Mouse (Mus musculus) hindbrain, embryonic 12.5 days (tissue): ENCODE results near the gene 1700037H04Rik. TPM values are rescaled to one million over a fixed set of nuclear protein-coding genes. Genes with fewer than 3 reads are reported as not detected.

Experiments
- ATAC-seq: fragments of 200-750 bp; cut with Nextera tagmentation; 2 replicates; pipeline ENCODE4 v1.8.0; 2017; ENCODE audit warnings: moderate TSS enrichment; ENCODE audit not compliant: low FRiP score
- H3K27ac ChIP-seq: fragments of 300-500 bp; sonication (generic); 2 replicates; pipeline ENCODE4 v1.5.1; 2016; ENCODE audit warnings: mild to moderate bottlenecking
- H3K27me3 ChIP-seq: fragments of 300-500 bp; sonication (generic); 2 replicates; pipeline ENCODE4 v1.6.1; 2016; ENCODE audit warnings: mild to moderate bottlenecking
- H3K36me3 ChIP-seq: fragments of 300-500 bp; sonication (generic); 2 replicates; pipeline ENCODE4 v1.6.1; 2016; ENCODE audit warnings: mild to moderate bottlenecking
- H3K4me1 ChIP-seq: fragments of 300-500 bp; sonication (generic); 2 replicates; pipeline ENCODE4 v1.6.1; 2016
- H3K4me2 ChIP-seq: fragments of 300-500 bp; sonication (generic); replicated peaks from 2 replicates; pipeline ENCODE4 v1.6.1; 2016; ENCODE audit warnings: mild to moderate bottlenecking
- H3K4me3 ChIP-seq: fragments of 300-500 bp; sonication (generic); 2 replicates; pipeline ENCODE4 v1.5.1; 2016; ENCODE audit warnings: mild to moderate bottlenecking
- H3K9ac ChIP-seq: fragments of 300-500 bp; sonication (generic); 2 replicates; pipeline ENCODE4 v1.6.1; 2016; ENCODE audit warnings: mild to moderate bottlenecking, moderate library complexity
- H3K9me3 ChIP-seq: fragments of 300-500 bp; sonication (generic); replicated peaks from 2 replicates; pipeline ENCODE4 v1.6.1; 2016; ENCODE audit warnings: mild to moderate bottlenecking
- WGBS: fragments of 180-500 bp; shearing (Covaris S2); methylation state at CpG from one replicate; pipeline ENCODE4 v1.1.7; 2016; 5-methylcytosine and 5-hydroxymethylcytosine counted together
- polyA plus RNA-seq: library from polyadenylated mRNA; unstranded; fragments of >200 nt; fragmentation: Nextera tagmentation; extraction: Ambion mirVana; gene quantifications from 2 replicates; pipeline ENCODE4 v1.2.1, GENCODE M21; 2016

The 1700037H04Rik gene
- polyA plus RNA-seq, 1 experiment from 2014 or later = 89.7 TPM

- Histone ChIP-seq H3K4me2 (no peak overlapping the region), H3K9ac (no peak overlapping the region), H3K36me3 (no peaks in the 10 kb centered on the region), H3K4me1 (peaks cover 9% of the 10 kb centered on the region), H3K4me3 (no peak overlapping the region), H3K27ac (no peak overlapping the region), H3K9me3 (no peaks in the 10 kb centered on the region), H3K27me3 (no peaks in the 10 kb centered on the region)
- 88% methylated on average over 10 of the region's 10 CpGs for WGBS
- ATAC-seq = no peak
Measured at GRCm38 (mm10) chr2:131132111-131132888, 27.6 kb downstream of the 1700037H04Rik start.

GRCm38 (mm10) chr2:131130849-131131248, 29.0 kb downstream of the 1700037H04Rik start:
- H3K4me2 ChIP-seq = no peak overlapping the region
- no peaks in the 10 kb centered on the region for H3K27me3 ChIP-seq
- ATAC-seq = no peak
- WGBS = 91% methylated on average over 2 of the region's 2 CpGs
- H3K36me3 ChIP-seq = no peaks in the 10 kb centered on the region
- no peak overlapping the region for H3K27ac ChIP-seq
- H3K9ac ChIP-seq = no peak overlapping the region
- peaks cover 20% of the 10 kb centered on the region for H3K4me1 ChIP-seq
- no peaks in the 10 kb centered on the region for H3K9me3 ChIP-seq
- no peak overlapping the region for H3K4me3 ChIP-seq

GRCm38 (mm10) chr2:131129836-131130235, 30.0 kb downstream of the 1700037H04Rik start:
- no peak for ATAC-seq
- peaks cover 20% of the 10 kb centered on the region for H3K4me1 ChIP-seq
- H3K27ac ChIP-seq = no peak overlapping the region
- H3K4me2 ChIP-seq = no peak overlapping the region
- H3K9me3 ChIP-seq = no peaks in the 10 kb centered on the region
- no peaks in the 10 kb centered on the region for H3K36me3 ChIP-seq
- H3K4me3 ChIP-seq = no peak overlapping the region
- H3K9ac ChIP-seq = no peak overlapping the region
- H3K27me3 ChIP-seq = 0 out of 2 replicates have a peak, but pooled peaks cover 3% of the 10 kb centered on the region
- WGBS = 78% methylated on average over 5 of the region's 5 CpGs

GRCm38 (mm10) chr2:131128636-131129157, 31.2 kb downstream of the 1700037H04Rik start:
- H3K9ac ChIP-seq = no peak overlapping the region
- peaks cover 20% of the 10 kb centered on the region for H3K4me1 ChIP-seq
- H3K9me3 ChIP-seq = no peaks in the 10 kb centered on the region
- H3K36me3 ChIP-seq = no peaks in the 10 kb centered on the region
- H3K27ac ChIP-seq = no peak overlapping the region
- H3K4me2 ChIP-seq = peak overlapping the region; percentile 87; the same call in 1 of the 2 replicates
- no peak for ATAC-seq
- no peak overlapping the region for H3K4me3 ChIP-seq
- H3K27me3 ChIP-seq = 0 out of 2 replicates have a peak, but pooled peaks cover 3% of the 10 kb centered on the region
- WGBS = 74% methylated on average over 3 of the region's 3 CpGs

GRCm38 (mm10) chr2:131128211-131128610, 31.7 kb downstream of the 1700037H04Rik start:
- Histone ChIP-seq H3K9me3 (no peaks in the 10 kb centered on the region), H3K27me3 (0 out of 2 replicates have a peak, but pooled peaks cover 3% of the 10 kb centered on the region), H3K4me3 (peak overlapping the region; percentile 42), H3K9ac (no peak overlapping the region), H3K27ac (no peak overlapping the region), H3K4me2 (peak overlapping the region; percentile 87), H3K36me3 (no peaks in the 10 kb centered on the region), H3K4me1 (peaks cover 20% of the 10 kb centered on the region)
- WGBS = 83% methylated on average over 5 of the region's 5 CpGs
- no peak for ATAC-seq

- ATAC-seq = peak; percentile 84
- peak within 1 kb of the TSS; percentile 68 for H3K9ac ChIP-seq
- H3K27ac ChIP-seq = 0 out of 2 replicates have a peak within 1 kb of the TSS, but pooled peaks have one; percentile 2
- peaks cover 20% of the 10 kb centered on the region for H3K4me1 ChIP-seq
- no peaks in the 10 kb centered on the region for H3K36me3 ChIP-seq
- whole genome bisulfite sequencing = under 1% methylated on average over 28 of the region's 28 CpGs
- H3K4me2 ChIP-seq = peak within 1 kb of the TSS; percentile 87
- H3K9me3 ChIP-seq = no peaks in the 10 kb centered on the region
- peak within 1 kb of the TSS; percentile 42 for H3K4me3 ChIP-seq
- 0 out of 2 replicates have a peak, but pooled peaks cover 3% of the 10 kb centered on the region for H3K27me3 ChIP-seq
Measured at GRCm38 (mm10) chr2:131127161-131127730, 32.6 kb downstream of the 1700037H04Rik start, which contains the start of gene Hspa12b. Hspa12b (plus strand) TSS chr2:131127280.

- Histone ChIP-seq H3K27ac (0 out of 2 replicates have a peak overlapping the region, but pooled peaks have one; percentile 2), H3K4me2 (no peak overlapping the region), H3K9ac (no peak overlapping the region), H3K4me1 (peaks cover 20% of the 10 kb centered on the region), H3K4me3 (no peak overlapping the region), H3K27me3 (0 out of 2 replicates have a peak, but pooled peaks cover 3% of the 10 kb centered on the region), H3K36me3 (no peaks in the 10 kb centered on the region), H3K9me3 (no peaks in the 10 kb centered on the region)
- peak; percentile 32 for ATAC-seq
- 34% methylated on average over 9 of the region's 9 CpGs for WGBS
Measured at GRCm38 (mm10) chr2:131125964-131126815, 33.7 kb downstream of the 1700037H04Rik start.

- H3K4me1 ChIP-seq = peaks cover 20% of the 10 kb centered on the region
- H3K9ac ChIP-seq = no peak overlapping the region
- H3K9me3 ChIP-seq = no peaks in the 10 kb centered on the region
- WGBS = 90% methylated on average over 9 of the region's 9 CpGs
- peak; percentile 15; the same call in 1 of the 2 replicates for ATAC-seq
- H3K4me3 ChIP-seq = no peak overlapping the region
- no peaks in the 10 kb centered on the region for H3K36me3 ChIP-seq
- H3K27me3 ChIP-seq = 0 out of 2 replicates have a peak, but pooled peaks cover 3% of the 10 kb centered on the region
- H3K4me2 ChIP-seq = no peak overlapping the region
- H3K27ac ChIP-seq = no peak overlapping the region
Measured at GRCm38 (mm10) chr2:131125157-131125963, 34.5 kb downstream of the 1700037H04Rik start.

- 0 out of 2 replicates have a peak, but pooled peaks cover 3% of the 10 kb centered on the region for H3K27me3 ChIP-seq
- WGBS = 75% methylated on average over 3 of the region's 3 CpGs
Measured at GRCm38 (mm10) chr2:131124166-131124565, 35.7 kb downstream of the 1700037H04Rik start.

GRCm38 (mm10) chr2:131118968-131119574, 40.8 kb downstream of the 1700037H04Rik start:
- Histone ChIP-seq H3K27ac (no peak overlapping the region), H3K4me1 (no peaks in the 10 kb centered on the region), H3K9ac (no peak overlapping the region), H3K4me3 (no peak overlapping the region), H3K36me3 (no peaks in the 10 kb centered on the region), H3K9me3 (no peaks in the 10 kb centered on the region), H3K4me2 (no peak overlapping the region), H3K27me3 (no peaks in the 10 kb centered on the region)
- no peak for ATAC-seq
- 93% methylated on average over 1 of the region's 2 CpGs for WGBS

More at GRCm38 (mm10) chr2:131124166-131124565, 35.7 kb downstream of the 1700037H04Rik start:
- H3K36me3 ChIP-seq = no peaks in the 10 kb centered on the region
- H3K9ac ChIP-seq = no peak overlapping the region
- H3K4me2 ChIP-seq = no peak overlapping the region
- ATAC-seq = no peak
- no peak overlapping the region for H3K4me3 ChIP-seq
- H3K9me3 ChIP-seq = no peaks in the 10 kb centered on the region
- no peak overlapping the region for H3K27ac ChIP-seq
- H3K4me1 ChIP-seq = peaks cover 20% of the 10 kb centered on the region

- Histone ChIP-seq H3K27me3 (no peaks in the 10 kb centered on the region), H3K27ac (no peak overlapping the region), H3K9ac (no peak overlapping the region), H3K4me1 (no peaks in the 10 kb centered on the region), H3K4me3 (no peak overlapping the region), H3K9me3 (no peaks in the 10 kb centered on the region), H3K36me3 (no peaks in the 10 kb centered on the region), H3K4me2 (no peak overlapping the region)
- WGBS = 90% methylated on average over 5 of the region's 5 CpGs
- ATAC-seq = no peak
Measured at GRCm38 (mm10) chr2:131105989-131106388, 53.9 kb downstream of the 1700037H04Rik start.
